Mouse (Mus musculus) thymus, adult 2 months (tissue): ENCODE measurements around the gene 2310039H08Rik.

Experiments
- CTCF ChIP-seq: fragments of 200-500 bp; IDR thresholded peaks from 2 replicates; pipeline ENCODE4 v1.5.1; 2012; ENCODE audit warnings: mild to moderate bottlenecking, control low read depth, low read length, moderate library complexity, borderline replicate concordance; ENCODE audit not compliant: control insufficient read depth, poor library complexity, insufficient read depth; ENCODE audit errors: extremely low read depth
- POLR2A ChIP-seq: fragments of 200-500 bp; IDR thresholded peaks from 2 replicates; pipeline ENCODE4 v1.6.1; 2012; ENCODE audit warnings: mild to moderate bottlenecking, low read length, control low read depth, moderate library complexity; ENCODE audit not compliant: control insufficient read depth, poor library complexity, insufficient read depth; ENCODE audit errors: extremely low read depth

DNA sequence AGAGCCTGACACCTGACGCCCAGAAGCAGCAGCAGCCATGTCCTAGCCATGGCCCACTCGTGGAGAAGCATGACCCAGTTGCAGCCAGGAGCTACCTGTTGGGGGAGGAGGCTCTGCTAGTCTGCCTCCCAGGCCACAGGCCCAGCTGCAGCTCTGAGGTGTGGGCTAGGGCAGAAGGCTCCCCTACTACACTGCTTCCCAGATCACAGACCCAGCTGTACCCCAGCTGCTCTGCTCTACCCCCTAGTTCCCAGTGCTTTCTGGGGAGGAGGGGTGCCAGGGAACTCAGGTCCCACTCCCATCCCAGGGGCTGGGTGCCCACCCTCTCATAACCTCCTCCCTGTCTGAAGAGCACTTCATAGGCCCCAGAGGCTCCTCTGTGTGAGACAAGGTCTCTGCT is 8.9 kb upstream of the 2310039H08Rik start, which contains the start of gene Ptcra:
- TF ChIP-seq POLR2A (0 out of 2 replicates have a peak, but pooled peaks have one; percentile 25), CTCF (no peak)
